Mouse (Mus musculus) midbrain, embryonic 11.5 days (tissue): ENCODE data around the gene Os9. TPM values are rescaled to one million over a fixed set of nuclear protein-coding genes. Genes with fewer than 3 reads are reported as not detected.

Experiments used
- ATAC-seq: fragments of 200-750 bp; cut with Nextera tagmentation; 2 replicates; pipeline ENCODE4 v1.8.0; 2017; ENCODE audit warnings: moderate TSS enrichment, moderate library complexity; ENCODE audit not compliant: low FRiP score
- DNase-seq: peaks from one replicate; pipeline ENCODE4 v3.0.0; 2015; ENCODE audit warnings: low spot score; ENCODE audit errors: missing footprints
- H3K27ac ChIP-seq: fragments of 300-500 bp; sonication (generic); 2 replicates; pipeline ENCODE4 v1.5.1; 2014; ENCODE audit warnings: low read depth, low read length
- H3K27me3 ChIP-seq: fragments of 300-500 bp; sonication (generic); 2 replicates; pipeline ENCODE4 v1.6.1; 2014; ENCODE audit warnings: mild to moderate bottlenecking, low read length, moderate library complexity, mixed read lengths; ENCODE audit not compliant: control insufficient read depth, insufficient read depth
- H3K36me3 ChIP-seq: fragments of 300-500 bp; sonication (generic); 2 replicates; pipeline ENCODE4 v1.6.1; 2014; ENCODE audit warnings: mild to moderate bottlenecking, low read length, moderate library complexity, mixed read lengths; ENCODE audit not compliant: control insufficient read depth, insufficient read depth
- H3K4me1 ChIP-seq: fragments of 300-500 bp; sonication (generic); 2 replicates; pipeline ENCODE4 v1.6.1; 2014; ENCODE audit warnings: low read length; ENCODE audit not compliant: control insufficient read depth, insufficient read depth
- H3K4me2 ChIP-seq: fragments of 300-500 bp; sonication (generic); 2 replicates; pipeline ENCODE4 v1.6.1; 2014; ENCODE audit warnings: mild to moderate bottlenecking, moderate library complexity
- H3K4me3 ChIP-seq: fragments of 300-500 bp; sonication (generic); 2 replicates; pipeline ENCODE4 v1.5.1; 2014; ENCODE audit warnings: low read depth, low read length
- H3K9ac ChIP-seq: fragments of 300-500 bp; sonication (generic); 2 replicates; pipeline ENCODE4 v1.6.1; 2014; ENCODE audit warnings: low read length
- H3K9me3 ChIP-seq: fragments of 300-500 bp; sonication (generic); 2 replicates; pipeline ENCODE4 v1.6.1; 2016; ENCODE audit warnings: low read length; ENCODE audit not compliant: control insufficient read depth
- WGBS: fragments of 180-500 bp; shearing (Covaris S2); extraction: QIAGEN DNeasy Blood & Tissue Kit; methylation state at CpG from one replicate; pipeline ENCODE4 v1.1.7; 2014; 5-methylcytosine and 5-hydroxymethylcytosine counted together
- polyA plus RNA-seq: library from polyadenylated mRNA; unstranded; fragments of >200 nt; fragmentation: Nextera tagmentation; extraction: Ambion mirVana; gene quantifications from 2 replicates; pipeline ENCODE4 v1.2.1, GENCODE M21; 2014

Gene Os9
- polyA plus RNA-seq, 1 experiment from 2014 or later: 49.7 TPM

DNA sequence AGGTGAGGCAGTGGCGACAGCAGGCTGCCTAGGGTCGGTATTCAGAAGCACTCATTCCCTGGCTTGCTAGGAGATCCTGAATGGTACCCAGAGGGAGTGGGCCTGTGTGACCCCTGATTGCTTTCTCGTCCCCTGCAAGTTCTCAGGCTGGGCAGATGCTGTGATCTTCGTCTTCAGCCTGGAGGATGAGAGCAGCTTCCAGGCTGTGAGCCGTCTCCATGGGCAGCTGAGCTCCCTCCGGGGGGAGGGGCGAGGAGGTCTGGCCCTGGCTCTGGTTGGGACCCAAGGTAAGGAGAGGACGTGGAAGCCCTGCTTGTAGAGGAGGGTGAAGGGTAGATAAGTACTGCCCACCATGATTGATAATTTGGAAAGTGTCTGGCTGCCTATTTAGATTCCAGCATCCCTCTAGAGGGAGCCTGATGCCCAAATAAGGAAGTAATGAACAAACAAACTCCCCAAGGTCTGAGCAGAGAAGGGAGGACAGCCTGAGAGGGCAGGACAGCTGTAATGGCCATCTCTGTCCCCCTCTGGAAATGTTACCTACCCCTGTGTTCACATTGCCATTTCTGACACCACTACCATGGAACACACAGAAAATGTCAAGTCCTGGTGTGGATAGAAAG is 37.5 kb downstream of the Os9 start:
- DNase-seq: peak; percentile 82
- H3K4me3 ChIP-seq: no peak overlapping the region
- peaks cover 28% of the 10 kb centered on the region for H3K4me1 ChIP-seq
- peaks cover 40% of the 10 kb centered on the region for H3K27me3 ChIP-seq
- H3K9ac ChIP-seq: no peak overlapping the region
- ATAC-seq: no peak
- H3K9me3 ChIP-seq: no peaks in the 10 kb centered on the region
- 23% methylated on average over 8 of the region's 8 CpGs for WGBS
- no peak overlapping the region for H3K4me2 ChIP-seq
- H3K27ac ChIP-seq: no peak overlapping the region
- H3K36me3 ChIP-seq: no peaks in the 10 kb centered on the region

DNA sequence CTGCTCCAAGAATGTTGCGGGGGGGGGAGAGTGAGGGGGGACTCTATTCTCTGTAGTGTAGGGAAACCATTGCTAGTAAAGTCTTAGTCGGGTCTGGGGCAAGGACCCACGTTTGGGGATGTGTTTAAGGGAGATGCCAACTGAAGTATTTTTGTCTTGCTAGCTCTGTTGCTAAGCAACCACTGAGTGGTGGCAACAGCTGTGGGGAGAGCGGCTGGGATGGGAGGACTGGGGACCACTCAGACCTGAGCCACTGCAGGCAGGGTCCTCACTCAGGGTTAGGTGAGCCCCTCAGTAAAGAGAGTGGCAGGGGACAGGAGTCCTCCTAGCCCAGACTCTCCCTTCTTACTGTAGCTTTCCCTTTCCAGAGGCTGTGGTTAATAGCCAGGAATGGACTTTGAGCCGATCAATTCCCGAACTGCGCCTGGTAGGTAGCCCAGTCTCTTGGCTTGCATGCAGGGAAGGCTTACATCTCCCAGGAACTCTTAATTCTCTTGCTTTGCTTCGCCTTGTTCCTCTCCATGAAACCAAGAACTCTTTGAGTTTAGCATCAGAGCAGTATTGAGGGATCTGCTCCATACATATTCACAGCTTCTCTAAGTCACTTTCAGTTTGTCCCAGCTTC is 38.8 kb downstream of the Os9 start:
- peak overlapping the region; percentile 100 for H3K4me2 ChIP-seq
- DNase-seq (peak; percentile 93), ATAC-seq (no peak)
- no peak overlapping the region for H3K27ac ChIP-seq
- no peak overlapping the region for H3K4me3 ChIP-seq
- no peaks in the 10 kb centered on the region for H3K9me3 ChIP-seq
- H3K36me3 ChIP-seq: no peaks in the 10 kb centered on the region
- H3K27me3 ChIP-seq: peaks cover 40% of the 10 kb centered on the region
- WGBS: 26% methylated on average over 8 of the region's 8 CpGs
- H3K4me1 ChIP-seq: peaks cover 36% of the 10 kb centered on the region
- H3K9ac ChIP-seq: no peak overlapping the region

DNA sequence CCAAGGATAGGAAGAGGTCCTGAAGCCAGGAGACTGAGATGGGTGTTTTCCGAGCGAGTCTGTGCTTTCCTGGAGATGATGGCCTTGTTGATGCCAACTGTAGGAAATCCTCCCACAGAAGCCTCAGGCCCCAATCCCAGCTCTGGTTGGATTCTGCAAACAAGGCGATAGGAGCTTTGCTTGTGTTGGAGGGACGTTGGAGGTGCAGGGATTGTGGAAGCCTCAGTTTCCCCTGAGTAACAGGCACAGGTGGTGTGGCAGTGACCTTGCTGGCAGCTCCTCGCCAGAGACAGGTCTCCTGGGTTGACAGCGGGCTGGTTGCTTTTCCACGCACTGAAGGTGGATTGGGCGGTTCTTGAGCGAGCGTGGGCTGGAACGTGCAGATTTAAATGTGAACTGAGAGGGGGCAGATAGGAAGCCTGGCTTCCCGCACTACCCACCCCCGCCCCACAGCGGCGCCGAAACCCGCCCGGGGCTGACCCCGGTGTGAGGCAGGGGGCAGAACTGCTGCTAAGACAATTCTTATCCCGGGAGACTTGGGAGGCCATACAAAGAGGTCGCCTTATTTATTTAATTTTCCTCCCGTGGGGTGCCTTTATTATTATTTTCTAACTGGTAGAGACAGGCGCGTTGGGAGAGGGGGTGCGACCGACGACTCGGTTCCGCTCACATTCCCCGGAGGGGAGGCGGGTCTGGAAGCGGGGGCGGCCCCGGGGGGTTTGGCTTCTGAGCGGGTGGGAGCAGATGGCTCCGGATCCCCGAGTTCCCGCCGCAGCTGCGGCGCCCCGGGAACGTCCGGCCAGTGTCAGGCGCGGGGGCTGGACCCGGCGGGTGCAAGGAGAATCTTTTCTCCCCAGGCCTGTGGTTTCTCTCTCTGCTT is 39.8 kb downstream of the Os9 start:
- H3K9ac ChIP-seq: peak overlapping the region; percentile 41
- H3K27ac ChIP-seq: no peak overlapping the region
- H3K4me3 ChIP-seq: peak overlapping the region; percentile 68
- H3K36me3 ChIP-seq: no peaks in the 10 kb centered on the region
- peak overlapping the region; percentile 100 for H3K4me2 ChIP-seq
- DNase-seq (peak; percentile 93), ATAC-seq (no peak)
- 3% methylated on average over 48 of the region's 48 CpGs for WGBS
- peaks cover 36% of the 10 kb centered on the region for H3K4me1 ChIP-seq
- H3K27me3 ChIP-seq: peaks cover 40% of the 10 kb centered on the region
- no peaks in the 10 kb centered on the region for H3K9me3 ChIP-seq

DNA sequence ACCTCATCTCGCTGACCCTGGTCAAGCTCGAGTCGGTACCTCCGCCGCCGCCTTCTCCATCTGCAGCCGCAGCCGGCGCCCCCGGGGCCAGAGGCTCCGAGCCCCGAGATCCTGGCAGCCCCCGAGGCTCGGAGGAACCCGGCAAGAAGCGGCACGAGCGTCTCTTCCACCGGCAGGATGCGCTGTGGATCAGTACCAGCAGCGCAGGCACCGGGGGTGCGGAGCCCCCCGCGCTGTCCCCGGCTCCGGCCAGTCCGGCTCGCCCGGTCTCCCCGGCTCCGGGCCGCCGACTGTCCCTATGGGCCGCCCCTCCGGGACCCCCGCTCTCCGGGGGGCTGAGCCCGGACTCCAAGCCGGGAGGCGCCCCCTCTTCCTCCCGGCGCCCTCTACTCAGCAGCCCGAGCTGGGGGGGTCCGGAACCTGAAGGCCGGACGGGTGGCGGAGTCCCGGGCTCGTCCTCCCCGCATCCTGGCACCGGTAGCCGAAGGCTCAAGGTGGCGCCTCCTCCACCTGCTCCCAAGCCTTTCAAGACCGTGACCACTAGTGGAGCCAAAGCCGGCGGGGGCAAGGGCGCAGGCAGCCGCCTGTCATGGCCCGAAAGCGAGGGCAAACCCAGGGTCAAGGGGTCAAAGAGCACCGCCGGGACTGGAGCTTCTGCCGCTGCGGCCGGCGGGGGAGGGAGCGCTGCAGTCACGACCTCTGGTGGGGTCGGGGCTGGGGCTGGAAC is 41.1 kb downstream of the Os9 start:
- Histone ChIP-seq H3K9me3 (no peaks in the 10 kb centered on the region), H3K36me3 (no peaks in the 10 kb centered on the region), H3K4me2 (peak overlapping the region; percentile 100), H3K27me3 (peaks cover 38% of the 10 kb centered on the region), H3K4me3 (peak overlapping the region; percentile 68), H3K4me1 (peaks cover 36% of the 10 kb centered on the region), H3K9ac (peak overlapping the region; percentile 75), H3K27ac (no peak overlapping the region; the same call in 1 of the 2 replicates)
- under 1% methylated on average over 52 of the region's 70 CpGs for WGBS
- peak; percentile 91 for DNase-seq
- peak; percentile 16 for ATAC-seq

DNA sequence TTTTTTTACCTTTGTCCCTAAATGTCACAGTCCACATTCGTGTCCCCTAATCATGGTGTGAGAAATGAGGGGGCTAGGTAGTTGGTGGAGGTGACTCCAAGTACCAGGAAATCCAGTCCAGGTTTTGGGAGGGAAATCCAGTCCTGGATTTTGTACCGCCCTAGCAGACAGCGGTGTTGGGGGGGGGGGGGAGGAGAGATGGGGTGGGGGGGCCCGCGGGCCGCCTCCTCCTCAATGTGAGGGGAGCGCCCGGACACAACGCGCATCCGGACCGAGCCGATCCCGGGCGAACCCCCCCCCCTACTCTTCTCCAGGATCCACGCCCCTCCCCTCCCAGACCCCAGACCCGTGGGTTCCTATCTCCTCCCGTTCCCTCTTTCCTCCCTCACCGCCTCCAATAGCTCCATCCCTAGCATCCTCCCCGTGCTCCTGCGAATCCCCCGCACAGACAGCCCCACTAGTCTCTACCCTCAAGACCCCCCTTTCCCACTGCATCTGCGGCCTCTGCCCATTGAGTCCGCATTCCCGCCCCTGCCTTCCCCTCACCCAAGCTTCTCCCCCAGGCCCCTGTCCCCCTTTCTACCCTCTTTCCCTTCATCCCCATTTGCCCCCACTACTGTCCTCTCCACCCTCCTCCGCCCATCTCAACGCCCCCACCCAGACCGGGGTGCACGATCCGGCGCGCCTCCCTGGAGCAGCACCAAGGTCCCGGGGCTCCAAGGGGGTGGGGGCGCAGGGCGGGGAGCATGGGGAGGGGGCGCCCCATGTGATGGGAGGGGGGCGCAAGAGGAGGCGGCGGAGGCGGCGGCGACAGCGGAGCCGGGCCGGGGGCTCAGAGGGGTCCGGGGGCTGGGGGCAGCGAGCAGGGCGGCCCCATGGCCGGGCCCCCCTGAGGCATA is 42.0 kb downstream of the Os9 start:
- Histone ChIP-seq H3K36me3 (no peaks in the 10 kb centered on the region), H3K4me1 (peaks cover 36% of the 10 kb centered on the region), H3K4me3 (peak overlapping the region; percentile 68), H3K4me2 (peak overlapping the region; percentile 100), H3K27me3 (peaks cover 38% of the 10 kb centered on the region), H3K9me3 (no peaks in the 10 kb centered on the region), H3K9ac (peak overlapping the region; percentile 75), H3K27ac (peak overlapping the region; percentile 25; the same call in 1 of the 2 replicates)
- DNase-seq: peak; percentile 95
- ATAC-seq: peak; percentile 77
- under 1% methylated on average over 33 of the region's 49 CpGs for WGBS

DNA sequence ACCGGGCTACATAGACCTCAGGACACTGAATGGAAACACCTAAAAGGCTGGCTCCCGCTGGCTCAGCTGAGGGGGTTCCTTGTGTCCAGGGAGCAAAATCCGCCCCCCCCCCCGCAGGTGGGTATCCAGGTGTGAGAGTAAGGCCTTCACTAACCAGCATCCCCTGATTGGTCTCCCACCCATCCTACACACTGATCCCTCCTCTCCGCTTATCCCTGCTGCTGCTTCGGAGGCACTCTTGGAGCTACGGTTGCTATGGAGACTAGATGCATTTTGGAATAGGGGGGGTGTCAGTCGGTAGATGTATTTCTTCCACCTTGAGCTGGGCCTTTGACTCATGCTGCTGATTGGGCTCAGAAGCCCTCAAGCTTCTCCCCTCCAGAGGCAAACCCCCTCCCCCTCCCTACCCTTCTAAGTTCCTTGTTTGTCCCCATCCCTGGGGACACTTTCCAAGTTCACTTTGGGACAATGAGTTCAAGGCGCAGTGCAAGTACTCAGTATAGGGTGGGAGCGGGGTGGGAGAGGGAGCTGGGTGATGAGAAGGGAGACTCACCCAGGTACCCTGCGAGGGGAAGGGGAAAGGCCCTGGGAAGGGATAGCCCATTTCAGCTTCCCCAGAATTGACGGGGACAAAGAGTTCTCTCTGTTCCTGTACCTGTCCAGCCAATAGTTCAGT is 42.8 kb downstream of the Os9 start:
- H3K36me3 ChIP-seq: no peaks in the 10 kb centered on the region
- H3K27ac ChIP-seq: no peak overlapping the region
- H3K4me3 ChIP-seq: peak overlapping the region; percentile 68
- no peaks in the 10 kb centered on the region for H3K9me3 ChIP-seq
- DNase-seq (peak; percentile 98), ATAC-seq (peak; percentile 33; the same call in 1 of the 2 replicates)
- H3K4me1 ChIP-seq: peaks cover 33% of the 10 kb centered on the region
- peaks cover 35% of the 10 kb centered on the region for H3K27me3 ChIP-seq
- no peak overlapping the region for H3K9ac ChIP-seq
- 1% methylated on average over 12 of the region's 12 CpGs for WGBS
- peak overlapping the region; percentile 100 for H3K4me2 ChIP-seq

DNA sequence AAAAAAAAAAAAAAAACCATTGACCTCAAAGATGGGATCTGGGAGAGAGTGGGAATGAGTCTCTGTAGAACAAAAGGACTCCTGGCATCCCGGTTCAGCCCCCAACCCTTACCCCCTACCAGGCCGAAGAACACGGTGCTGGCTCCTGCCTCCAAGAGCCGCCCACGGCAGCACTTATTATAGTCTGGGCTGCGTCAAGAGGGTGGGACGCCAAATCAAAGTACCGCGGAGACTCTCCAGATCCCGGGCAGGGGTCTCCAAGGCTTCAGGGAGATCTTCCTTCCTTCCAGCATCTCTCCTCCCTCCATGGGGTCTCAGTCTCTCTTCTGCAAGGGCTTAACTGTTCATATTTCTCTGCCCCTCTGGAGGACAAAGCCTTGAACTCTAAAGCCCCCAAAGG is 43.4 kb downstream of the Os9 start:
- peak; percentile 81 for DNase-seq
- no peaks in the 10 kb centered on the region for H3K36me3 ChIP-seq
- no peak overlapping the region for H3K9ac ChIP-seq
- WGBS: 4% methylated on average over 10 of the region's 10 CpGs
- H3K4me2 ChIP-seq: 0 out of 2 replicates have a peak overlapping the region, but pooled peaks have one; percentile 10
- peaks cover 30% of the 10 kb centered on the region for H3K27me3 ChIP-seq
- no peak overlapping the region for H3K4me3 ChIP-seq
- H3K27ac ChIP-seq: no peak overlapping the region; the same call in 1 of the 2 replicates
- H3K9me3 ChIP-seq: no peaks in the 10 kb centered on the region
- ATAC-seq: no peak
- peaks cover 32% of the 10 kb centered on the region for H3K4me1 ChIP-seq
